Mouse (Mus musculus) kidney, adult 2 months (tissue): ENCODE measurements around the gene Plod1.

ENCODE experiments used
- CTCF ChIP-seq: fragments of 200-500 bp; conservative IDR thresholded peaks from 2 replicates; pipeline ENCODE4 v1.5.1; 2011; ENCODE audit warnings: low read depth, mild to moderate bottlenecking, control low read depth, low read length, moderate library complexity, mixed read lengths; ENCODE audit not compliant: insufficient read depth, insufficient read length
- POLR2A ChIP-seq: fragments of 200-500 bp; IDR thresholded peaks from one replicate; pipeline ENCODE4 v1.6.1; 2011; ENCODE audit warnings: low read depth, low read length, control low read depth

DNA sequence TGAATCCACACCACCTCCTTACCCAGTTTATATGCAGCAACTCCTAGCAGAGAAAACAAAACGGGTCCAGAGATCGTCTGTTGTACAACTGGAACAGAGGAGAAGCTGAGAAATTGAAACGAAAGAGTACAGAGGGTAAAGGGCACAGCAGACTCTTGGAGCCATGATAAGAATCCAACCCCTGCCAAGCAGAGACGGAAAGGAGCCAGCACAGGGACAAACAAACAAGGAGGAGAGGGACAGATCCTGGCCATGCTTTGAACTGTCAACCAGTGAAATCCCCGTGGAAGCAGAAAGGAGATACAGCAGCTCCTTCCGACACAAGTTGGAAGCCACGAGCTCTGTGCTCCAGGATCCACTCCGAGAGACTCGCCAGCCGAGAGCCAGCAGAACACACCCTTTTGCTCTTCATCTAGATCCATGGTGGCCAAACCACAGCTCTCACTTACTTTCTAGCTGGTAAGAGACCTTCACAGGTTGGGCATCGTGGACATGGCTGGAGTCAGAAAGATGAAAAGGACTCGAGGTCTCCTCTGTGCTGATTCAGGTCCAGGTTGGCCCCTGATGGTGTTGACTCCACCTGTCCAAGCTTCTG is 33.6 kb downstream of the Plod1 start:
- TF ChIP-seq POLR2A (no peak), CTCF (no peak)
